Mouse (Mus musculus) monocyte, adult 5-6 weeks (primary cell): ENCODE results near the gene Ophn1. TPM values are rescaled to one million over a fixed set of nuclear protein-coding genes. Genes with fewer than 3 reads are reported as not detected.

Experiments used
- ATAC-seq: fragments of 153-309, 156-312 bp; replicated peaks from 2 replicates; pipeline ENCODE4 v1.8.0; 2017; ENCODE audit warnings: mild to moderate bottlenecking; ENCODE audit not compliant: low TSS enrichment, insufficient number of reproducible peaks, severe bottlenecking, poor library complexity, low FRiP score
- total RNA-seq: library from RNA; stranded (forward); fragments of 200-1000, 200-491, 200-594 nt; gene quantifications from 3 replicates; pipeline ENCODE4 v1.2.3, GENCODE M21; 2017

Gene Ophn1
- total RNA-seq, 1 experiment from 2014 or later = not detected

GRCm38 (mm10) chrX:98856046-98856445 is 34.8 kb downstream of the Ophn1 start:
- no peak for ATAC-seq

GRCm38 (mm10) chrX:98850869-98851268 is 40.0 kb downstream of the Ophn1 start:
- ATAC-seq = no peak

DNA sequence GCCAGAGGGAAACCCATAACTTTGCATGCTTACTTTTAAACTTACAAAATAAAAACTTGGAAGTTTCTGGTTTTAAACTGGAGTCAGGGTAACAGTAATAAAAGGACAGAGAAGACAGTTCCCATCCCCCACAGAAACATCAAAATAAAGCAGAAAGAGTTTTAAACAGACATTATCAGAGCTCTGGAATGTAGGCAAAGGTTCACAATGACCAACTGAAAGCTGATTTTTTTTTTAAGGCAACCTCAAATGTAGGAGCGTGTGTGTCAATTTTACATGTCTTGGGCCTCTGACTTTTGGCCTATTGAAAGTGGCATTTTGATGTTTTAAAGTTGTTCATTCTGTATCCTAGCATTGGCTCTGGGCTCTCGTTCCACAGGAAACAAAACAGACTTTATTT is 49.2 kb downstream of the Ophn1 start:
- no peak for ATAC-seq

DNA sequence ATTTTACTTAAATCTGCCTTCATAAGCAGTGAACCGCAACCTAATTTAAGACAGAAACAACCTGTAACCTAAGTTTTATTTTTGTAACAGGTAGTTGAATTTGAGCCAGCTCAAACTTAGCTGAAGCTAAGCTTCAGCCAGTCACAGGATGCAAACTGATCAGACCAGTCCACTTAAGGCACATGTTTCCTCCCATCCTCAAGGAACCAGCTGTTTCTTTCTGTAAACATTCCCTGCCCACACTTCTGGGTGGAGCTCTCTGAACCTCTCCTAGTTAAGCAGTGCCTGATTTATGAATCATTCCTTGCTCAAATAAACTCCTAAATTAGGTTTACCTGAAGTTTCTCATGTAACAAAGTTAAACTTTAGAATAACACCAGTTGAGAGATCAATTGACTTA is 54.8 kb downstream of the Ophn1 start:
- no peak for ATAC-seq

GRCm38 (mm10) chrX:98803813-98804212 is 87.0 kb downstream of the Ophn1 start:
- ATAC-seq = no peak

GRCm38 (mm10) chrX:98774247-98774950 is 116.4 kb downstream of the Ophn1 start:
- no peak for ATAC-seq

GRCm38 (mm10) chrX:98755089-98755488 is 135.7 kb downstream of the Ophn1 start:
- no peak for ATAC-seq

GRCm38 (mm10) chrX:98751279-98751817 is 139.5 kb downstream of the Ophn1 start:
- no peak for ATAC-seq

GRCm38 (mm10) chrX:98736758-98737157 is 154.1 kb downstream of the Ophn1 start:
- ATAC-seq = no peak

DNA sequence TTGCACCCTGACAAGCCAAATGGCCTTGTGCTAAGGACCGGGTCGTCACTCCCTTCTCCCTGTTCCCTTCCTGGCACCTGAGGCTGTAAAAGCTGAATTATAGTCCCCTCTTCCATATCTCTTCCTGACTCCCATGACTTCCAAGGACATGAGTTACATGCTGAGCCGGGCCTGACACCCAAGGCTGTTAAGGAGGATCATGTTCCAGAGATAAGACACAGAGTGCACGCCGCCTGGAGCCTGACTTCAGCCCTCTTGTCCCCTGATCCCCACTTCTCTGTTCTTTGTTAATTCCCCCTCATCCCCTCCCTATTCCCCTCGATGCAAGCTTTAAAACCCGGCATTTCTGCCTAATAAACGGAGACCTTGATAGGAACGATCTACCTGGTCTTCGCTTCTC is 167.8 kb downstream of the Ophn1 start:
- no peak for ATAC-seq

DNA sequence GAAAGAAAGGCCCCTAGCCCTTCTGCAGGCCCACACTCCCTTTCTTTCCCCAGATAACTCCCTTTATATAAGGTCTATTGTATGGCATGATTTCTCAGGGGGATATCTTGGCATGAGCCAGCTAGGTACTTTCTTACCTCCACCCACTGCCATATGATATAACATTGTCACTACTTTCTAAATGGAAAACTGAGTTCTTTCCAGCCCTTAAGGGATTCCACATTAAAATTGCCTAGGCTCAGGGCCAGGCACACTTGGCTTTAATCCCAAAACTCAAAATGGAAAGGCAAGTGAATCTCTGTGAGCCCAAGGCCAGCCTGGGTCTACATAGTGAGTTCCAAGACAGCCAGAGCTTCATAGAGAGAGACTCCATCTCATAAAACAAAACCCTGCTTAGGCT is 183.1 kb downstream of the Ophn1 start:
- no peak for ATAC-seq

- ATAC-seq = no peak
These were observed 189.2 kb downstream of the Ophn1 start for GRCm38 (mm10) chrX:98701635-98702034.

DNA sequence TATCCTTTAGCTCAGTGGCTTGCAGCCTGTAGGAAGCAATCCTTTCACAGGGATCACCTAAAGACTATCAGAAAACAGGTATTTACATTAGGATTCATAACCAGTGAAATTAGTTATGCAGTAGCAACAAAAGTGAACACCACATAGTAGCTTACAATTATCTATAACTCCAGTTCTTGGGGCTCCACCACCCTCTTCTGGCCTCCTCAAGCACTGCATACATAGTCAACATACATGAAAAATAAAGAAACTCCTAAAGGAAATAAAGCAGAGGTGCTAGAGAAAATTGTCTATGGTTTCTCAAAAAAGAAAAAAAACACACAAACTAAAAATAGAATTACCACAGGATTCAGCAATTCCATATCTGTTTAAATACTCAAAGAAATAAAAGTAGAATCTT is 208.2 kb downstream of the Ophn1 start:
- ATAC-seq = no peak

DNA sequence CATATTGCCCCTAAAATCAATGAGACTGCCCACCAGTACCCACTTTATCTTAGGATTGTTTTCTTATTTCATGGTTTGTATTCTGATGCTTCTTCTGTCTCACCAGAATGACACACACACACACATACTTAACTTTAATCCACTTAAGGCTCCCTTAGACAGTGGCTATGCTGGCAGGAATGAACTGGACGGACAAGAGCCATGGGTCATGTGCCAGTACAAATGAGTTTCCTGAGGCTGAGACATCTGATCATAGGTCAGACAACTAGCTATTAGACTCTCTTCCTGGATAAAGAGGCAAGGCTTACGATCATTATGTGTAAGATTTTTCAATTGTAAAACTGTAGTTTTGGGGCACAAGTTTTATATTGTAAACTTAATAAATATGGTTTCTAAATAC is 209.5 kb downstream of the Ophn1 start:
- no peak for ATAC-seq

DNA sequence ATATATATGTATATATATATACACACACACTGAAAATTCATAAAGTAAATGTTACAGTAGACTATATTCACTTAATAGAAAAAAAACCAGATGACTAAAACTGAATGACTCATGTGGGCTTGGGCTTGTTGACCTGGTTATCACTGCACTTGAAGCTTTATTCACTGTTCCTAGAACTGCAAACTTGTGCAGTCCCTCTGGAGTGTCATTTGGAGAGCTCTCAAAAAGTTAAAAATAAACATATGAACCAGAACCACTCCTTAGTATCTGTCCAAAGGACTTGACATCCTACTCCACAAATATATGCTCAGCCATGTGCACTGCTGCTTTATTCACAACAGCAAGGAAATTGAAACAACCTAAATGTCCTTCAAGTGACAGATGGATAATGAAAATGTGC is 219.8 kb downstream of the Ophn1 start:
- no peak for ATAC-seq

DNA sequence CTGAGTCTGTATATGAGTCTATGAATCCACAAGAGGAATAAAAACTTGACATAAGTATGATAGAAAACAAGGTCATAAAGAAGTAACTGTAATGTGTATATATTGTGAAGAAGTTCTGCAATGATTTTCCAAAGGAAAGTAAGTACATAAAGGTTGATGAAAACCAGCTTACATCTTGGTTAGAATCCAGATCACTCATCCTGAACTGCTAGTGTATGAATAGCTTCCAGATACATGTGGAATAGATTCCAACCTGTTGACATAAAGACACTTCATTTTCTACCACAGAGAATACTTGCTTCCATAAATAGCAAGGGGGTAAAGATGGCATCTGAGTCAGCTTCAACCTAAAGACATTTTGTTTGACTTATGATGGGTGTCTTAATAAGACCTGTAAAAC is 239.4 kb downstream of the Ophn1 start:
- no peak for ATAC-seq

- no peak for ATAC-seq
These were observed 262.0 kb downstream of the Ophn1 start for GRCm38 (mm10) chrX:98628666-98629404.

DNA sequence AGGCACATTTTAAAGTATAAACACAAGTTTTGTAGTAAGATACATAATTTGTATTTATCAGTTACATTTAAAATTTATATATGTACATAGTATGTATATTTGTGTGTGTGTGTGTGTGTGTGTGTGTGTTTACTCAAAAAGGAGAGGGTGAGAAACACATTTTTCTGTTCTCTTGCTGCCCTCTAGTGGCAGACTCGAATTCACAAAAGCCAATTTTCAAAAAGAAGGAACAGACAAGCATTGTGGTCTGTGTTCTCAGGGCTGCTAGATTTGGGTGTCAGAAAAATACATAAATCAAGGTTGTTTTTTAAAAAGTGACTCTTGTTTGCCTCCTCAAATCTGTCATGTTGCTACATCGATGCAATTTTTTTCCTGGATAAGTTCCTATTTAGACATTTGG is 272.0 kb downstream of the Ophn1 start:
- ATAC-seq = no peak

DNA sequence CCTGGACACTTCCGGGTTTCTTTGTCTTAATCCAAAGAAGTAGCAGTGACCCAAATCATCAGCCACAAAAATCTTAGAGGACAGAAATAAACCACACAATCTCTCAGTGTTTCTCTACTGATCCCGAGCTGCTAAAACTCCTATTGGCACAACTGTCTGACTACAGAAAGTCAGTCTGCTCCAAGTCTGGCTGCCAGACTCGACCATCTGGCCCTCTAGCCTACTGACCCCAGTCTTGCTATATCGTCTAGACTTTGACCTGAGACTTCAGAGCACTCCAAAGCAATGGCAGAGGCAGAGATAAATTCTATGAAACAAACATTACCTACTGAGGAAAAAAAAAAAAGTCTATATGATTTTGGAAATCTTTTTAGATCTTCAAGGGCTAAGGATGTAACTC is 273.4 kb downstream of the Ophn1 start:
- ATAC-seq = no peak

DNA sequence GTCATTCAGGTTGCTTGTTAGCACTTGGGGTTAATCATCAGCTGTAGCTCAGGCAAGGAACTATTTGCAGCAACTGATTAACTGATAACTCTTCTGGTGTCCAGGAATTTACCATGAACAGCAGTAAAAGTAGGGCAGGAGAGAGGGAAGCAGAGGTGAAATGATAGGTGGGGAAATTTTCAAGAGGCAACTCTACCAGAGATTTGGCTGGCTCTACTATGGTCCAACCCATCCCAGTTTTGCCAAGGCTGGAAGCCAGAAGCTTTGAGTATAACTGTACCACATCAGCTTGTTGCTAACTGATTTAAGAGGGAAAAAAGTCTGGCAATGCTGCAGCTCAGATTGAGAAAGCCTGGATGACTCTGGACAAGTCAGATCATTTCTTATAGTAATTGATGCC is 316.6 kb downstream of the Ophn1 start:
- no peak for ATAC-seq
